Mouse (Mus musculus) MEL (cell line): Measurements from ENCODE around the gene Runx3. TPM values are rescaled to one million over a fixed set of nuclear protein-coding genes. Genes with fewer than 3 reads are reported as not detected.

Experiments
- DNase-seq: peaks from one replicate; pipeline ENCODE4 v3.0.0; 2011; ENCODE audit warnings: low read depth, low spot score
- H3K27ac ChIP-seq: 2 replicates; pipeline ENCODE4 v1.5.1; 2012; ENCODE audit warnings: low read depth, mild to moderate bottlenecking, control low read depth, low read length, moderate library complexity; ENCODE audit not compliant: control insufficient read depth
- H3K27me3 ChIP-seq, 2 experiments: fragments of 150-350 bp in 1 of 2; sonication (generic) in 1 of 2; 2 replicates each; pipeline ENCODE4 v1.6.1; 2012; ENCODE audit warnings: low read length in 2 of 2, mild to moderate bottlenecking in 2 of 2, improper control_type of control experiment in 1 of 2, moderate library complexity in 1 of 2; ENCODE audit not compliant: insufficient read depth in 2 of 2, control insufficient read depth in 1 of 2
- H3K36me3 ChIP-seq, 2 experiments: 2 replicates each; pipeline ENCODE4 v1.6.1; 2012 to 2014; ENCODE audit warnings: low read length in 2 of 2, improper control_type of control experiment in 1 of 2, inconsistent platforms in 1 of 2, mild to moderate bottlenecking in 1 of 2; ENCODE audit not compliant: insufficient read depth in 2 of 2, control insufficient read depth in 1 of 2
- H3K4me1 ChIP-seq, 2 experiments: fragments of 150-350 bp in 1 of 2; sonication (generic) in 1 of 2; 2 replicates each; pipeline ENCODE4 v1.6.1; 2012; ENCODE audit warnings: low read length in 2 of 2, improper control_type of control experiment in 1 of 2, mild to moderate bottlenecking in 1 of 2; ENCODE audit not compliant: insufficient read depth in 2 of 2, control insufficient read depth in 1 of 2
- H3K4me3 ChIP-seq, 2 experiments: fragments of 150-350 bp in 1 of 2; sonication (generic) in 1 of 2; 2 replicates each; pipeline ENCODE4 v1.5.1; 2012; ENCODE audit warnings: low read depth in 2 of 2, low read length in 2 of 2, mild to moderate bottlenecking in 2 of 2, moderate library complexity in 2 of 2, control low read depth in 1 of 2, improper control_type of control experiment in 1 of 2; ENCODE audit not compliant: control insufficient read depth in 1 of 2, insufficient read depth in 1 of 2
- H3K79me2 ChIP-seq: 2 replicates; pipeline ENCODE4 v1.6.1; 2012; ENCODE audit warnings: mild to moderate bottlenecking, low read length, moderate library complexity; ENCODE audit not compliant: control insufficient read depth, poor library complexity, insufficient read depth
- H3K9ac ChIP-seq: 2 replicates; pipeline ENCODE4 v1.6.1; 2012; ENCODE audit warnings: low read depth, mild to moderate bottlenecking, control low read depth, low read length, moderate library complexity; ENCODE audit not compliant: control insufficient read depth, poor library complexity, severe bottlenecking
- H3K9me3 ChIP-seq: fragments of 150-350 bp; sonication (generic); replicated peaks from 2 replicates; pipeline ENCODE4 v1.6.1; 2012; ENCODE audit warnings: mild to moderate bottlenecking, low read length, improper control_type of control experiment, moderate library complexity; ENCODE audit not compliant: insufficient read depth
- CHD1 ChIP-seq: IDR thresholded peaks from 2 replicates; pipeline ENCODE4 v1.6.1; 2012; ENCODE audit warnings: low read depth, mild to moderate bottlenecking, inconsistent platforms, low read length, improper control_type of control experiment
- CHD2 ChIP-seq: IDR thresholded peaks from 2 replicates; pipeline ENCODE4 v1.6.1; 2011; ENCODE audit warnings: low read length, improper control_type of control experiment
- E2F4 ChIP-seq: IDR thresholded peaks from 2 replicates; pipeline ENCODE4 v1.6.1; 2011; ENCODE audit warnings: low read depth, low read length, improper control_type of control experiment, borderline replicate concordance
- ELF1 ChIP-seq: IDR thresholded peaks from 2 replicates; pipeline ENCODE4 v1.6.1; 2014; ENCODE audit warnings: low read depth, mild to moderate bottlenecking, inconsistent platforms, low read length, improper control_type of control experiment, moderate library complexity
- GABPA ChIP-seq: IDR thresholded peaks from 2 replicates; pipeline ENCODE4 v1.6.1; 2012; ENCODE audit warnings: low read depth, mild to moderate bottlenecking, inconsistent platforms, low read length, improper control_type of control experiment, moderate library complexity
- GATA1 ChIP-seq: IDR thresholded peaks from 2 replicates; pipeline ENCODE4 v1.6.1; 2011; ENCODE audit warnings: low read depth, low read length, improper control_type of control experiment
- JUND ChIP-seq: IDR thresholded peaks from 2 replicates; pipeline ENCODE4 v1.6.1; 2011; ENCODE audit warnings: low read depth, mild to moderate bottlenecking, improper control_type of control experiment, low read length
- MAFK ChIP-seq: IDR thresholded peaks from 2 replicates; pipeline ENCODE4 v1.6.1; 2011; ENCODE audit warnings: low read depth, mild to moderate bottlenecking, low read length, improper control_type of control experiment, borderline replicate concordance
- MYC ChIP-seq: IDR thresholded peaks from 2 replicates; pipeline ENCODE4 v1.6.1; 2011; ENCODE audit warnings: low read depth, mild to moderate bottlenecking, low read length, improper control_type of control experiment, moderate library complexity
- NELFE ChIP-seq: IDR thresholded peaks from 2 replicates; pipeline ENCODE4 v1.6.1; 2011; ENCODE audit warnings: low read depth, low read length, improper control_type of control experiment
- NRF1 ChIP-seq: IDR thresholded peaks from 2 replicates; pipeline ENCODE4 v1.6.1; 2014; ENCODE audit warnings: low read depth, mild to moderate bottlenecking, inconsistent platforms, low read length, improper control_type of control experiment, moderate library complexity; ENCODE audit not compliant: poor library complexity, insufficient read depth, severe bottlenecking
- POLR2AphosphoS5 ChIP-seq: IDR thresholded peaks from 2 replicates; pipeline ENCODE4 v1.6.1; 2012; ENCODE audit warnings: low read depth, borderline replicate concordance, mild to moderate bottlenecking, inconsistent platforms, low read length, moderate library complexity, mixed read lengths
- RCOR1 ChIP-seq: IDR thresholded peaks from 2 replicates; pipeline ENCODE4 v1.6.1; 2012; ENCODE audit warnings: low read depth, mild to moderate bottlenecking, inconsistent platforms, low read length, improper control_type of control experiment
- SIN3A ChIP-seq: IDR thresholded peaks from 2 replicates; pipeline ENCODE4 v1.6.1; 2012; ENCODE audit warnings: low read length, improper control_type of control experiment, inconsistent platforms
- TAL1 ChIP-seq: IDR thresholded peaks from 2 replicates; pipeline ENCODE4 v1.6.1; 2012; ENCODE audit warnings: mild to moderate bottlenecking, inconsistent platforms, low read length, moderate library complexity, mixed read lengths
- TBP ChIP-seq: IDR thresholded peaks from 2 replicates; pipeline ENCODE4 v1.8.0; 2011; ENCODE audit warnings: low read depth, low read length, improper control_type of control experiment
- TCF12 ChIP-seq: IDR thresholded peaks from 2 replicates; pipeline ENCODE4 v1.6.1; 2014; ENCODE audit warnings: low read depth, mild to moderate bottlenecking, inconsistent platforms, low read length, improper control_type of control experiment, moderate library complexity
- UBTF ChIP-seq: IDR thresholded peaks from 2 replicates; pipeline ENCODE4 v1.6.1; 2012; ENCODE audit warnings: low read depth, mild to moderate bottlenecking, inconsistent platforms, low read length, improper control_type of control experiment, moderate library complexity, borderline replicate concordance; ENCODE audit not compliant: insufficient read depth
- ZC3H11A ChIP-seq: IDR thresholded peaks from 2 replicates; pipeline ENCODE4 v1.6.1; 2012; ENCODE audit warnings: low read depth, mild to moderate bottlenecking, inconsistent platforms, low read length, improper control_type of control experiment
- ZKSCAN1 ChIP-seq: IDR thresholded peaks from 2 replicates; pipeline ENCODE4 v1.6.1; 2012; ENCODE audit warnings: low read depth, mild to moderate bottlenecking, inconsistent platforms, low read length, improper control_type of control experiment, moderate library complexity
- ZMIZ1 ChIP-seq: IDR thresholded peaks from 2 replicates; pipeline ENCODE4 v1.6.1; 2012; ENCODE audit warnings: low read depth, mild to moderate bottlenecking, inconsistent platforms, low read length, improper control_type of control experiment, moderate library complexity
- polyA plus RNA-seq, 2 experiments: library from polyadenylated mRNA; stranded (reverse) in 1 of 2; unstranded in 1 of 2; fragments of >175 nt in 1 of 2; fragments of >200 nt in 1 of 2; gene quantifications; 2 replicates each; pipeline versions ENCODE4 v1.2.1 to v1.2.4; 2012; ENCODE audit warnings: low replicate concordance in 2 of 2, low read depth in 1 of 2; ENCODE audit not compliant: insufficient read length in 2 of 2, insufficient read depth in 1 of 2, missing spikeins in 1 of 2
- total RNA-seq: library from RNA; depleted of rRNA; stranded (reverse); fragments of 300-350 nt; gene quantifications from 2 replicates; pipeline ENCODE4 v1.2.3, GENCODE M21; 2012; rRNA removed

The Runx3 gene
- total and polyA plus RNA-seq, 3 experiments, result 4.3 to 29.2 TPM; not detected in 1

DNA sequence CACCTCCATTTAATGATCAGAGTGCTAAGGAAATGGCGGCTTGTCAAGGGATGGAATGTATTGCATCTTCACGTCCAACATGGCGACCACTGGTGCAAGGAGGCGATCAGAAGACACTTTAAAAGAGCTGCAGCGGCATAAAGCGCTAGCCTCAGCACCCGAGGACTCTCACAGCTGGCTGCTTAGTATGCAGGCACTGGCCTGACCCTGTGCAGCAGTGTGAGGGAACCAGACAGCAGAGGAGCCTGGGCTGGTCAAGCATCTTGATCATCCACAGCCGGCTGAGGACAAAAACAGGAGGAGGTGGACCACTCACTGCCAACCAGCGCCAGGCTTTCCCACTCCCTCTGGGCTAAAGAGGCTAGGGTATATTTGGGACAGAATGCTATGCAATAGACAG is 103.4 kb downstream of the Runx3 start:
- no peaks in the 10 kb centered on the region for H3K4me1 ChIP-seq
- H3K79me2 ChIP-seq, result no peaks in the 10 kb centered on the region
- H3K9ac ChIP-seq, result no peak overlapping the region
- no peak overlapping the region for H3K27ac ChIP-seq
- H3K4me3 ChIP-seq, result no peak overlapping the region
- no peak for DNase-seq
- peaks cover 0 to 15% of the 10 kb centered on the region in 2 experiments; a peak in 2 of 4 replicates for H3K36me3 ChIP-seq
- TF ChIP-seq MYC, result no peak
- no peak for TF ChIP-seq CHD2
- TF ChIP-seq ZC3H11A, result no peak
- TF ChIP-seq ELF1, result no peak
- no peak for TF ChIP-seq GATA1
- no peak for TF ChIP-seq TBP
- TF ChIP-seq ZMIZ1, result no peak
- no peak for TF ChIP-seq MAFK
- no peak for TF ChIP-seq ZKSCAN1
- no peak for TF ChIP-seq JUND
- TF ChIP-seq POLR2AphosphoS5, result no peak
- no peak for TF ChIP-seq SIN3A
- TF ChIP-seq CHD1, result no peak
- no peak for TF ChIP-seq TAL1
- no peaks in the 10 kb centered on the region for H3K9me3 ChIP-seq
- no peaks in the 10 kb centered on the region for H3K27me3 ChIP-seq

DNA sequence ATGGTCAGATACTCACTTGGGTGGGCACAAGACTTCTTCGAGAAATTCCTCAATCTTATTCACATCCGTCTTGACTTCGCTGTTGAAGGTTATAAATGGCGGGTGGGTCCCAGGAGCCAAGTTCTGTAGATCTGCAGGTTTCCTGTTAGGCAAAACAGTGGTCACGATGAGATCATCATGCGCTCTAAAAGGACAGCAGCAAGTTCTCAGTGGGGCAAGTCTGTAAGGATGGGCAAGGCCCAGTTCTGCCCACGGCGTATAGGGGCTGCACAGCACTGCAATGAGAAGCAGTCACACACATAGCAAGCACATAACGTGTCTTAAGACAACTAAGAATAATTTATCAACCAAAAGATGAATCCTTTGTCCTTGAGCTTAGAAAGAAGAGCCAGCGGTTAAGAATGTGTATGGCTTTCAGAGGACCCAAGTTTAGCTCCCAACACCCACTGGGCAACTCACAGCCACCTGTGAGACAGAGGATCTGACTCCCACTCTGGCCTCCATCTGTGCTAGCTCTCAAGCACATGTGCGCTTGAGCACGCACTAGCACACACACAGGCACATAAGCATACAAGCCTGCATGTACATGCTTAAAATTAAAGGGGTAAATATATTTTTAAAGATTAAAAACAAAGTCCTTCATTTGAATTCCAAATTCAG is 105.7 kb downstream of the Runx3 start:
- Histone ChIP-seq H3K4me1 (no peaks in the 10 kb centered on the region), H3K27ac (no peak overlapping the region), H3K9me3 (no peaks in the 10 kb centered on the region), H3K27me3 (no peaks in the 10 kb centered on the region), H3K9ac (no peak overlapping the region), H3K36me3 (peaks cover 0 to 14% of the 10 kb centered on the region in 2 experiments; a peak in 2 of 4 replicates), H3K79me2 (no peaks in the 10 kb centered on the region), H3K4me3 (no peak overlapping the region)
- TF ChIP-seq GABPA (no peak), MAFK (no peak), TCF12 (no peak), E2F4 (no peak), TBP (no peak), CHD2 (no peak), JUND (no peak), RCOR1 (no peak), MYC (no peak), NRF1 (no peak), NELFE (no peak), UBTF (no peak)
- DNase-seq, result no peak

Other genes starting within 250 kb of the Runx3 start
- 58.5 and 64.7 TPM in 2 replicates for gene Tmem50a, start 205.6 kb upstream of the Runx3 start, total RNA-seq
- 100 to 1,000 TPM in 1 of 2 experiments, not detected in 1; 115 TPM for gene Tmem50a, start 205.6 kb upstream of the Runx3 start, polyA plus RNA-seq
- 58.1 and 59.5 TPM in 2 replicates for gene Rsrp1, start 197.1 kb upstream of the Runx3 start, total RNA-seq
- 100 to 1,000 TPM in 1 of 2 experiments, not detected in 1; 110 TPM for gene Rsrp1, start 197.1 kb upstream of the Runx3 start, polyA plus RNA-seq
- 94.1 and 103 TPM in 2 replicates for gene Syf2, start 189.8 kb upstream of the Runx3 start, total RNA-seq
- gene Syf2, start 189.8 kb upstream of the Runx3 start, polyA plus RNA-seq, result 100 to 1,000 TPM in 1 of 2 experiments, 10 to 100 TPM in 1; 94.6 to 165 TPM
- gene Clic4, start 152.2 kb downstream of the Runx3 start, total RNA-seq, result 32.9 and 51.1 TPM in 2 replicates
- 100 to 1,000 TPM in 1 of 2 experiments, 10 to 100 TPM in 1; 83.8 to 274 TPM for gene Clic4, start 152.2 kb downstream of the Runx3 start, polyA plus RNA-seq
- gene Srrm1, start 232.7 kb downstream of the Runx3 start, total RNA-seq, result 26.9 and 29.4 TPM in 2 replicates
- gene Srrm1, start 232.7 kb downstream of the Runx3 start, polyA plus RNA-seq, result 100 to 1,000 TPM; 138 to 285 TPM